Mouse (Mus musculus) urinary bladder, adult 2 months (tissue): ENCODE measurements at regions not wholly inside any gene's neighbourhood (a gene's known extent, or its start where the extent isn't known, plus 50 kb on each side); places are given as distances from the start of the nearest gene placed in this dataset.

ENCODE experiments used
- DNase-seq: peaks from one replicate; pipeline ENCODE4 v3.0.0; 2022; ENCODE audit warnings: low spot score

DNA sequence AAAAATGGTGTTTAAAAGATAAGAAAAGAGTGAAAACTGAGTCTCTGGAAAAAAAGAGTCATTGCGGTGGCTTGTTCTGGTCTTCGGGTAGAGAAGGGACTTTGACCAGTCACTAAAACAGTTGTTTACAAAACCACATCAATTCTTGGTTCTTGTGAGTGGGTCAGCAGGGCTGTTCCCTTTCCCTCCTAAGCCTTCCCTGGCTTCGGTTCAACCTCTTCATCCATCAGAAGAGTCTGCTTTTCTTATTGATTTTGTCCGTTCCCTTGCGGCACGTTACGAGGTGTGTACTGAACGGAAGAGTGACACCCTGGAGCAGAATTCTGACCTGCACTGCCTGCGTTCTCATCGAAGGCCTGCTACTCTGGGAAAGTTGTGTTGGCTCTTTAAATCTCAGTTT, 229.1 kb upstream of the G2e3 start:
- no peak for DNase-seq

DNA sequence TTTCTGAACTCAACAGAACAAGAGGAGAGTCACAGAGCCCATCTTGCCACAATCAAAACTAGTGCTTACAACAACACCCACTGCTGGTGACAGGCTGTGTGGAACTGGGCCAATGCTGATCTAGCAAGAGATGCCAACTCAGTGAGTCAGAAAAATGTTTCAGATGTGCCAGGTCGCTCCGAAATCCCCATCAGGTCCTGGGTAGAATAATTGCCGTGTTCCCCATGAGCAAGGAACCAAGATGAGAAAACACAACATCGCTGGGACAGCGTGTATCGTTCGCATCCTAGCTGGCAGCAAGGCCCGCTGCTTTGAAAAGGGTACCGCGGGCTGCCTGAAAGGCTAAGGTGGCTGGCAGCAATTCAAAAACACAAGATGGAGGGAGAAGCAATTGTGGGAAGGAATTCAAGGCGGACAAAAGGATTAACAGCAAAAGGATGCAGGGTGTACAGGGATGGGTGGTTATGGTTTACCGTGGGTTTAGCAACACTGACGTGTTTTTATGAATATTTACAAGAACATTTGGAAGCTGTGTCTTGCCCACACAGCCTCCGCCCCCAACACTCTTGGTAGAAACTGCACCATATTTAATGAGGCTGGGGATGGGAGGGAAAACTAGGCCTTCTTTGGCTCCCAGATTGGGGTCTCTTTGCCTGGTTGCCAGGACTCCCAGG, 229.7 kb upstream of the G2e3 start:
- DNase-seq, result no peak

DNA sequence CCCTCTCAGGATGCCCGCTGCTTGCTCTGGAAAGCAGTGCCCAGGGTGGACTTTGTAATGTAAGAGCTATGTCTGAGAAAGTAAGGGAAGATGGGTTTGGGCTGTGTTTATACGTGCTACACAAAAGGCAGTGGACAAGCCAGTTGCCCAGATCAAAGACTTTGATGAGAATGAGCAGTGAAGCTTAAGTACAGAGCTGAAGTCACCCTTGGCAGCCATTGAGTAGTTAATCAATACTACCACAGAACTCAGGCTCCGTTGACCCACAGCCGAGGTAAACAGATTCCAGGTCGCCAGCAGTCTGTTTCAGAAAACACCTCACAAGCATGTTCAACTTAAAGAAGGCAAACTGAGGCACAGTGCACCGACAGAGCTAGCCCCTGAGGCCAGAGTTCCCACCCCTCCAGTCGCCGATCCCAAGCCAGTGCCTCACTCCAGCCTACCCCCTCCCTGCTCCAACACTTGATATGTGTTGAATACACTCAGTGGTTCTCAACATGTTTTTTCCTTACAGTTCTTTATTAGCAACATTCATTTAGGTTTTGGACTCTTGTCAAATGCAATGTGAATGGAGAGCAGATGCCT, 230.3 kb upstream of the G2e3 start:
- DNase-seq, result no peak

DNA sequence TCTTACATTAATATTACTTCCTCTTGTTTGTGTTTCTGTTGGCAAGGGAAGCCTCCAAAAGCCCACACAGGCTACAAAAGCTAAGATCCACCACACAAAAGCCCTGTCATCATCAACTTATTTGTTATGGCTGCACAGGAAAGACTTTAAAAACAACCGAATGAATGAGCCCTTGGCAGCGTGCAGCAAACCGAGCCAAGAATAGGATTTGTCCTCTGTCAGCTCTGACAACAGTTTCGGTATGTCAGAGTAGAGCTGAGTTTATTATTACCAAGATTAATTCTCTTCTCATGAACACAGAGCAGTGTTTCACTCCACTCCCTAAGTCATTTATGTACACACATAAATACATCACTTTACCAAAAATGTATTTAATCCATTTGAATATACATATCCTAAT, 236.1 kb upstream of the G2e3 start:
- no peak for DNase-seq

DNA sequence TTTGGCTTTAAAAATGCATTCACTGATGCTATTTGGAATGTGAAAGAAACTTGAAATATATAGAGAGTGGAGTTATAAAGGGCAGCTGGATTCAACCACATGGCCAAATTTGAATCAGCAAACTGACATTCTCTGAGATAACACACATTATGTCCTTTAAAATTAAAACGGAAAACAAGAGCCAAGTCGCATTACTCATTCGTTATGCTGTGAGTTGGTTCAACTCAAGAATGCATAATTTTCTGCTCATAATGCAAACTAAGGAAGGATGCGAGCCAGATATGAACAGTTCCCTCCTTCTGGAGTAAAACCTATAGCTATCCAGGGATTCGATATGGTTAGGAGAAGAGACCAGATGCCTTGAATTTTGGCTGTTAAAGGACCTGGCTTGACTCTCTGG, 239.8 kb upstream of the G2e3 start:
- no peak for DNase-seq

DNA sequence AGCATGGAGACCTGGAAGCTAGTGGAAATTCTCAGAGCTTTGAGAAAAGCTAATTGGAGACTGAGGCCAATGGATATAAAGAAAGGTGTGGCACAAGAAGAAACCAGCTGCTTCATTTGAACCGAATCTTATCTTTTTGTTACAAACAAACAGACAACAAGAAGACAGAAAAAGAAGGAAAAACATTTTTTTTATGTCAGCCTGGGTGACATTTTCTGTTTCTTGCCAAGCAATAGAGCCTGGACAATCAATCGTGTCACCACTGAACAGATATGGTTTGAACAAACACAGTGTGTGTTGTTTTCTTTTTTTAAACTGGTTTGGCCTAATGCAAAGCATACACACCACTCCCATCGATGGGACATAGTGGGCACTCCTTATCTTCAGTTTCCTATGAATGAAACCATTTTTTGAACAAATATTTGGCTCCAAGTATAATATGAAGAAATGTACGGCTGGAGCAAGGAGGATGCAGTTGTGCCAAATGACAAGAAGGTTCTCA, 244.3 kb upstream of the G2e3 start:
- no peak for DNase-seq

DNA sequence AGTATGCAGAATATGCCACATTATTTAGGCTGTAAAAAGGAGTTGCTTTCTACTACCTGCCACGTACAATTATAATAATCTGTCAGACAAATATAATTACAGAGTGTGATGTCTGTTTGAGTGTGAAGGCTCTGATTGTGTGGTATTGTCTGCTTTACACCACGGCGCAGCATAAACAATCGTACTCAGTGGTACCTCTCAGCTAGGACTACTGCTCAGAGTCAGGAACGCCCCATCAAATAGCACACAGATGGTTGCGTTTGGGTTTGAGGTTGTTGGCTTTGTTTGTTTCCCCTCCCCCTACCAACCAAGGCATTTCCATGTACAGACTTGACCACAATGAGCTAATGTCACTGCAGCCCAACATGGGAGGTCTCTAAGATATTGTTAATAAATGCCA, 246.2 kb upstream of the G2e3 start:
- DNase-seq, result no peak

DNA sequence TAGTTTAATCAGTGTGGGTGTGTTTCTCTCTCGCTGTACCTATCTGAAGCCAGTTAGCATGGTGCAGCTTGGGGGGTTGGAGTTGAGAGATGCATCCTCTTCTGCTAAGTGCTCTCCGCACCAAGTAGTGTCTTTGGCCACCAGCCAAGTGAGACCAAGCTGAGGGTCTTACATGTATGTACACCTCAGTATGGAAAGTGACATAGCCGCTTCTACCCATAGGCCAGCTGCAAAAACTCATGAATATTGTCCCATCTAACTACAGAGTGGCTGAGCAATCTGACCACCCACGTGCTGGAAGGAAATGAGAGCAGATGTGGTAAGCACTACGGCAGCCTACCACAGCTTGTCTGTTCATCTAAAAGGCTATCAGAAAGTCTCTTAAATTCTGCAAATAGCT, 247.0 kb upstream of the G2e3 start:
- DNase-seq, result no peak

DNA sequence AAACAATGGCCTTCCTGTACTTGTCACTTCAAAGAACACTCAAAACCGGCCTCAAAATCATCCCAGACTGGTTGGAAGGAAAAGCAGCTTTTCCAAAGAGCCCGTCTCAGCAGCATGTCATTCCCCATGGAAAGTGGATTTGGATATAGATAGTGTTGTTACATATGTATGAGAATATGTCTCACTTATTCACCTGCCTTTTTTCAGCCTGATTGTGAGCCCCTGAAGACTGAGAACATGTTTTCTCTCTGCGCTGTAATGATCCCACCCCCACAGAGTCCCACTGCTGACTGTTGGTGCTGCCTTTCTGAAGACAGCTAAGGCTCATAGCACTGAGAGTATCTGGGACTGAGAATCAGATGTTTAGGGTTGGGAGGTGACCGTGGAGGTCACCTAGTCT, 251.9 kb upstream of the G2e3 start:
- DNase-seq, result no peak

DNA sequence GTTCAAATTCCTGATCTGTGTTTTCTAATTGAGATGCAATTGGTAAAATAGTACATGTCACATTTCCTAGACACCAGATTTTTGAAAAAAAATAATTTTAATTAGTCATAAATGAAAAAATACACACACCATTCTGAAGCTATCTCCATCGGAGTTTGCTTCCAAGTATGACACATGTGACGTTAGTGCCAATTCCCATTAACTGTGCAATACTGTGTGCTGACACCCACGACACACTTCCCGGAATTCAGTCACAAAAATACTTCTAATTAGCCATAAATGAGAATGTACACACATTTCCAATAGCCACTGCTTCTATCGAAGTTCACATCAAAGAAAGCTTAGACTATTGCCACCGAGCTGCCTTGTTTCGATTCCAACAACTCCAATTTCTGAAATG, 258.5 kb upstream of the G2e3 start:
- DNase-seq, result no peak

DNA sequence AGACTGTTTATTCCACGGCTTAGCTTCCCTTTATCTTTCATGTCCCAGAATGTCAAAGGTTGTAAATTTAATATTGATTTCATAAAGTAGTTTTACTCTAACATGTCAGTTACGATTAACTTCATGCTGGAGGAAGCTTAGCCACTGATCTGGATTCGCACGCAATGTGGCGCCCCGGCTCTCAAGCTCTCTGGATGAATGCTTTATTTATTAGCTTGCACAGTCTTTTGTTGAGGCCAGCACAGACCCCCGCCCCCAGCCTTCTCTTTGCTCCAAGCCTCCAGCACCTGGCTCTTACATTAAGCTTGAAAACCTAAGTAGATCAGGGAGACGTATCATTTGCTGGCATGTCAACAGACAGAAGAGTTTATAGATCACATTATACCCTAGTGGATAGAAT, 266.1 kb upstream of the G2e3 start:
- no peak for DNase-seq

DNA sequence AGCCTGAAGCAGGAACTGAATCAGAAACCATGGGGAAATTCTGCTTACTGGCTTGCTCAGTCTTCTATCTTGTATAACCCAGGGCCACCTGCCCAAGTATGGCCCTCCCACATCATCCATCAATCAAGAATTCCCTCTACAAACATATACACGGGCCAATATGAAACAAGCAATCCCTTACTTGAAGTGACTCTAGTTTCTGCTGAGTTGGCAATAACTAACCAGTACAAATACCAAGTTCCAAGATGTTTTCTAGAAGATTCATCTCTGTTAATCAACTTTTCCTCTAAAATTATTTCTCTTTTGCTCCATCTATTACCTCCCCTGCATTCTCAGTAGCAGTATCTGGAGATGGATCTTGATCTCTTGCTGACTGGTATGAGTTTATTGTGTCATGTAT, 274.4 kb upstream of the G2e3 start:
- no peak for DNase-seq

DNA sequence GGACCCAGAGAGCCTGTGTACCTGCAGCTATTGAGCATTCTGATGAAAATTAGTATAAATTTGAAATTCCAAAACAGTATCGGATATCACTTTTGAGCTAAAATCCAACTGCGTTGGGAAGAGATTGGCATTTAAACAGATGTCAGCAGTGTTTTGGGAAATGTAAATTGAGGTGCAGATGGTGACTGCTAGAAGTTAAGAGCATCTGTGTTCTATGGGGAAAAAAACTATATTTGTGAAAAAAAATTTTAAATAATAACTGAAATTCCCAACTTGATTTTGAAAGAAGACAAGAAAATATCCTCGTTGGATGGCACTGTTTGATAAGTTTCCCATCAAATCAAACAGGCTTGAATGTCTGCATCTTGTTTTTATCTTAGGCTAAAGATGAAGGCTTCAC, 286.9 kb upstream of the G2e3 start:
- no peak for DNase-seq

DNA sequence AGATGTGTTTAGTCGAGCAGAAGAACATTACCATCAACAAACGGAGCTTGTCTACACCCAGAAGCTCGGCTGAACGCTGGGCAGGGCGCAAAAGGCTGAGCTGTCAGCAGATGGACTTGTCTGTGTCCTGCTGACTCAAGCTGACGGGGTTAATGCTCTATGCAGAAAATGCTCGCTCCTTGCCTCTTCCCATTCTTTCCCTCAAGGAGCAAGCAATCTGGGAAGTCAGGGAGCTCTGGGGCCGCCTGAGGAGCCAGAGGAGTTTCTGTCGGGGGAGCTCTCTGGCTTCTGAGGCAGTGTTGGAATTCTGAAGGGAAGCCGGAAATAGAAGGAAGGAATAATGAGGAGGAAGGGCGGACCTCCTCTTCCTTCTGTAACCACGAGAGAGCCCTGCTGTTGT, 289.3 kb upstream of the G2e3 start:
- DNase-seq, result no peak

DNA sequence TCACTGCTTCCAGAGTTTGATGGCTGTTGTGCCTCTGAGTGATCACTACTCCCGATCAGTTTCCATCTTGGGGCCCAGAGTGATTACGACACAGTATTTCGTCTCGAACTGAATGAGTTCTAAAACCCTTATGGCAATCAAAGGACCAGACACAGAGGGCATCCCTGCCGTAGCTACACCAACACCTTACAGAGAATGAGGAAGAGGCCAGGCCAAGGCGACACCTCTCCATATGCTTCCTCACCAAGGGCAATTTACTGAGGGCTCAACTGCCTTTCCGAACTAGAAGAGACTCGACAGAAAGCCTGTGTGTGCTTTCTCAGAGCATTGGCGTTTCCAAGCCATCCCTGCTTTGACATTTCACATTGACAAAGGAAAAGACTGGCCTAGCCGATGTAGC, 289.8 kb upstream of the G2e3 start:
- DNase-seq, result no peak

DNA sequence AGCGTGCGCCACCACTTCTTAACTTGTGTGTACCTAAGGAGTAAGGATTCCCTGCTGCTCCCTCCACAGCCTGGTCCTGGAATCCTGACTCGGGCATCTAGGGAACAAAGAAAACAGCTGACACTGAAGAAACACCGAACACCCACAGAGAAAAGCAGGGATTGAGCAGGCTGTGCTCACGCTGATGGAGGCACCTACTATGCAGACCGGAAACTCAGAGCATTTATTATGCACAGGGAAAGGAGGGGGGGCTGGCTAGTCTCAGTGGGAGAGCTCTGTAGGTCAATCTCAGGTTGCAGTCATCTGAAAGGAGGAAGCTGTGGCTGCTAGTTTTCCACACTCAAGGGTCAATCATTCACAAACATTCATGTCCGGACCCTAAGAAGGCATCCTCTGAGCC, 300.7 kb upstream of the G2e3 start:
- DNase-seq, result no peak

DNA sequence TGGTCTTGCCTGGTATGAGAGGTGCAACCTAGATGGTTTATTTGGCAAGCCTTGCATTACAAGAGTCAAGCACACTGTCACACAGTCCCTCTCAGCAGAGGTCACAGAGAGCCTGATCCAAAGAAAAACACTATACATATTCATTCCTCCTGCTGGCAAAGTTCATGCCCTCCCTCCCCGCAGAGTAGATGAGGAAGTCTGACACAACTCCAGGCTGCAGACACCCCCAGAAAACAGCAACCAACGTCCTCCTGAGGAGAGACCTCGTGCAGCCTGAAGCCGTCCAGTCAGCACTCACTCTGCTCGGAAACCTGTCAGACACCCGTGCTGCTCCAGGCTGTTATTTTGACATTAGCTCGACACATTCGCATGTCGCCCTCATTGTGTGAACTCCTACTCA, 302.4 kb upstream of the G2e3 start:
- no peak for DNase-seq

DNA sequence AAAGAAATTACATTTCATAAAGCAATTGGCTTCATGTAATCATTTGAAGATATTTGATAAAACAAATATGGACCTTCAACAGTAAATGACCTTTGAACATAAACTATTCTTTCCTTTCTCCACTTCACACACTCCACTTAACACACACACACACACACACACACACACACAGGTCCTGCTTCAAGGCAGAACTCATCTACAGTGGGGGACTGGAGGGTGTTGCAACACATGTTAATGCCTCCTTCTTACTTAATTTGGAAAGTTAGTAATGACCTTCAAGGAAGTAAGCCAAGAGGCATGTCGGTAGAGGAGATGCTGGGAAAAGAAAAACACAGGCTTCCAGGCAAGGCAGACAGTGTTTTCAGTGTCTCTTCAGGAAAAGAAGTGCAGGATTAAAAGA, 302.8 kb upstream of the G2e3 start:
- DNase-seq, result no peak

DNA sequence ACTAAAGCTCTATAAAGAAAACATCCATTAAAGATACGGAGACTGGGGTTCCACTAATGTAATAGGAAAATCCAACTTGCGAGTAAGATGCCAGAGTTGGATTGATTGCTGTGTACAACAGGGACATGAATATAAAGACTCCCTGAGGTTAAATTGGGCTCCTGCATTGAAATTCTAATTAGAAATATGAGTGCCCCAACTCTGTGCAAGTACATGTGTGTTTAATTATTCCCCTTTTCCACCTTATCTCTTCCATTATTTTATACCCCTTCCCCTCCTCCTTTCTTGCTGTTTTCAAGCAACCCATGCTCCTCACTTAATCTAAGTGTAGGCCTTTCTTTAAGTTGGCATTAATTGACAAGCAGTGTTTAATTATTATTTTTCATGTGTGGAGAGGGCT, 315.7 kb upstream of the G2e3 start:
- no peak for DNase-seq

DNA sequence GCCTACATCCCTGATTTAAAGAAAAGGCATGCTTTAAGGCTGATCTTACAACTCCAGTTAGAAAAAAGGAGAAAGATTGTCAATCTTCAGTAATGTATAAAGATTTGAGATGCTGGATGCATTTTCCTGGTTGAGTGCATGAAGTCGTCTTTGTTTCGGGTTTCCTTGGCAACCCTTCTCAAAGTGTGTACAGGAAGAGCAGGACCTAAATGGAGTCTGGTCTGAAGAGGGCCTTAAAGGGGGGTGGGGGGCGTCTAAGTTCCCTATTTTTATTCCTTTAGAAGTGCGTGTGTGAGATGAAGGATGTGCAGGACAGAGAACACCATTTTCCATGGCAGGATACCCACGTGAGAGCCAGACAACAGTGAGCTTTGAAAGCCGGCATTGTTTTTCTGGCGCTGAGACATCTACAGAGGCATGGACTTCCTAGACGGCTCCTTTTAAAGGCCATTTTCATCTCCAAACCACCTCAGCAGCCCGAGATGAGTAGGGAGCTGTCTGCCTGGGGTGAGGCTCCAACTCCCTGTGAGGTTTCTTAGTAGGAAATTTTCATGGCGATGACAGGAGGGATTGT, 319.2 kb upstream of the G2e3 start:
- DNase-seq, result no peak

DNA sequence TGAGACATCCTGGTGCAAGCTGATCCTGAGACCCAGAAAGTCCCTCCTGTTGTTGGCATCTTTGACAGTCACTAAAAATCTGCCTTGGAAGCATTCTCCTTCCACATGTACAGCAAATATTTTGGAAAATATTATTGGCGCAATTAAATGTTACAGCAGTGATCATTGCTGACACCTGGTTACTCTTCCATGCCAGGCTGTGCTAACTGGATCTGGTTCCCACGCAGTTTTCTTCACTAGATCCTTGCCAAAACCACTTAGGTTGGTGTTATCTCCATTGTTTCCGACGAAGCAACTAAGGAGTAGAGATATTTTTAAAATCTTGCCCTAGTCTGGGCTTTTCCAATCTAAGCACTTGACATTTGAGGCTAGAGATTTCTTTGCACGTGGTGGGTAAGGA, 321.8 kb upstream of the G2e3 start:
- no peak for DNase-seq

DNA sequence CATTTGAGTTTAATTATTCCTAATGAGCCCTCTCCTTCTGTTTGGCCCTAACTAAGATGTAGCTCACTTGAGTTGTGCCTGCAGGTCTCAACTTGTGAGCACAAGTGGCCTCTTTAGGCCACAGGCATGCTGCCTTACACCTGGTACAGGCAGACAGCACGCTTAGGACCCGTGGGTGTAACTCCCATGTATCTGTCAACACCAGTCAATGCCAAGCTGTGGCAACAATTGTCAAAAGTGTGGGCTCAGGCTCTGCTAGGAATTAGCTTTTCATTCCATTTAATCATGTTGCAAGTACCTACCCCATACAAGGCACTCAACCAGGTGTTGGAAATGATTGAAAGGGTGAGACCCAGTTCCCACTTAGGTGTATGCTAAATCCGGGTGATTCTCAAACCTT, 322.3 kb upstream of the G2e3 start:
- no peak for DNase-seq

DNA sequence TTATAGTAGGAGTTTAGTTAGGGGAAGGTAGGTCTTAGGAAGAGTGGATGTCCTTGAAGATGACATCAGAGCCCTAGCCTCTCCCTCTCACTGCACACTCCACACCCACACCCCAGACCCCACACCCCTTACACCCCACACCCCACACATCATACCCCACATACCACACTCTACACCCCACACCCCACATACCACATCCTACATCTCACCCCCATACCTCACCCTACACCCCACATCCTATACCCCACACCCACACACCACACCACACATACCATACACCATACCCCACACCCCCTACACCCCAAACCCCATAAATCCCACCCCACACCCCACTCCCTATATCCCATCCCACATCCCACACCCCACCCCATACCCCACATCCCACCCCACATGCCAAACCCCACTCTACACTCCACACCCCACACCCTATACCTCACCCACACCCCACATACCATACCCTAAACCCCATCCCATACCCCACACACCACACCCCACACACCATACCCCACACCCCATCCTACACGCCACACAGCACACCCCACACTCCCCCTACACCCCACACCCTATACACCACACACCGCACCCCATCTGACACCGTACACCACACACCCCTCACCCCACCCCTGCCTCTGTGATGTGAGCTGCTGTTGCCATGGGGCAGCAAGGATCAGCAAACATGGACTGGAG, 323.7 kb upstream of the G2e3 start:
- no peak for DNase-seq
